Mouse (Mus musculus): ENCODE data around the gene Ankrd17.

Ankrd17 gene

DNA sequence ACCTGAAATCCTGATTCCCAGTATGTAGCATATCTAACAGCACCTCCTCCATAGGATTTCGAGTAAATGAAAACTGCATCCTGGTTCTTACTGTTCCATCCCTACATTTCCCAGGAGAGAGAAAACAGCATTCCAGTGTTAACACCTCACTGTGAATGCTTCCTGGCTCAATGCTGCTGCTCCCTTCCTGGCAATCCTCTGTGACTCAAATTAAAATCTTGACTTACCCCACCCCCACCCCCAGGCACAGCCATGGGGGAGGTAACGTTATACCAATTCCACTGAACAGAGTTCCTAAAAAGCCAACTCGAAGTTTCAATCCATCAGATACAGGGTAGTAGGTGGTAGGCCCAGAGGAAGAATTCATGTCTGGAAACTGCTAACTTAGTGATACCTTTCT, 143.4 kb downstream of the Ankrd17 start:
- no peak for DNase-seq (ENCODE audit: low spot score in 2 of 2)

DNA sequence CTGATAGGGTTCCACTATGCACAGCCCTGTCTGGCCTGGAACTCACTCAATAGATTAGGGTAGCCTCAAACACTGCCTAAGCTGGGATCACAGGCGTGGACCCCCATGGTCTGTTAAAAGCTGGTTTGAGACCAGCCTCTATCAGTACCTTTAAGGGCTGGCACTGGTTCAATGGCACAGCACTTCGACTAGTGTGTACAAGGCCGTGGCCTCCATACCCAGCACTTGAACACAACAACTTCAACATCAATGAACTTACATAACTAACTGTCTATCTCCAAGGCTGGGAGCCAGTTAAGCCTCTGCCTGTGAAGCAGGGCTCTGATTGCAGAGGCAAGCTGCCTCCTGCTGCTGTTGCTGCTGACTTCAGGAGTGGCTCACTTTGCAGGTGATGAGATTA, 148.6 kb downstream of the Ankrd17 start:
- DNase-seq (ENCODE audit: low spot score in 2 of 2): no peak

DNA sequence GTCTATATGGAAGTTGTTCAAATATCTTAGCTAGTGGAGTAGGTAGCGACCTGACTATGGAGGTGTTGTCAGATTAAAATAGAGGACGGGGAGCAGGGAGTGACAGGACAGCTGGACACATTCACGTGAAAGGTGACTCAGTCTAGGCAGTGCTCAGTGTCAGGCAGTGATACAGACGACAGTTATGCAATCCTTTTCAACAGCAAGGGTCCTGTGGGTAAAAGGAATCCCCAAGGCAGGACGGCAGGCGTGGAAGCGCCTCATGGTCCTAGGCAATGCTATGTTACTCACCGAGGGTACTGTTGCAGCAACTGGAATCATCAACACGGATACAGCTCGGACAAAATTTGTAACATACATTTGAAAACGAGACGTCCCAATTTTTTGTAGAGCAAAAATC, 149.2 kb downstream of the Ankrd17 start:
- no peak for DNase-seq (ENCODE audit: low spot score in 2 of 2)

DNA sequence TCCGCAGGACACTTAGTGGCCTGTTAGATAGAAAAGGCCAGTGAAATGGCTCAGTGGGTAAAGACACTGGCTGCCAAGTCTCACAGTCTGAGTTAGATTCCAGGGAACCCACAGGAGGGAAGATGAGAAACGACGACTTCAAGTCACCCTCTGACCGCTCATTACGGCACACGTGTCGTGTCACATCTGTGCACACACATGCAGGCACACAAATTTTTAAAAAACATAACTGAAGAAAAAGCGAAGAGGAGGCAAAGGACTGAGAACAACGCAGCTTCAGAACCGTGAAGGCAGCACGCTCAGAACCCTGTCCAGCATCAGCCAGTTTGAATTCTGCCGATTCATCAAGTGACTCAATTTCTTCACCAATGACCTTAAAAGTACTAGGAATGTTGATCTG, 153.0 kb downstream of the Ankrd17 start:
- no peak for DNase-seq (ENCODE audit: low spot score in 2 of 2)

DNA sequence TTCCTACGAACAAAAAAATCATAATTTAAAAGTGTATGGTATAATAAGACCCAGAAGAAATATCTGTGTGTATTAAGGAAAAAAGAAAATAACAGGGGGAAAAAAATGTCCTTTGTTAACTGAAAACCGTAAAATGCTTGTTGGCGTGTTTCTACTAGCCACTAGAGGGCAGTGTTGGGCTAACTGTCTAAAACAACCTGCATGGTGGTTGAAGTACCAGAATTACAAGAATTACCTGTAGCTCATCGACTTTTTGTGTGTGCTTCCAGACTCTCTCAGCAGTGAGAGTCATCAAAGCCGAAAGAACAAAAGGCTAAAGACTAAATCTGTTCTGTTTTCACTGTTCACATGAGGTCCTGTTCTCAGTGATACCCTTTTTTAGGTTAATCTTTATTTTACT, 163.2 kb downstream of the Ankrd17 start:
- DNase-seq (ENCODE audit: low spot score in 2 of 2): no peak

DNA sequence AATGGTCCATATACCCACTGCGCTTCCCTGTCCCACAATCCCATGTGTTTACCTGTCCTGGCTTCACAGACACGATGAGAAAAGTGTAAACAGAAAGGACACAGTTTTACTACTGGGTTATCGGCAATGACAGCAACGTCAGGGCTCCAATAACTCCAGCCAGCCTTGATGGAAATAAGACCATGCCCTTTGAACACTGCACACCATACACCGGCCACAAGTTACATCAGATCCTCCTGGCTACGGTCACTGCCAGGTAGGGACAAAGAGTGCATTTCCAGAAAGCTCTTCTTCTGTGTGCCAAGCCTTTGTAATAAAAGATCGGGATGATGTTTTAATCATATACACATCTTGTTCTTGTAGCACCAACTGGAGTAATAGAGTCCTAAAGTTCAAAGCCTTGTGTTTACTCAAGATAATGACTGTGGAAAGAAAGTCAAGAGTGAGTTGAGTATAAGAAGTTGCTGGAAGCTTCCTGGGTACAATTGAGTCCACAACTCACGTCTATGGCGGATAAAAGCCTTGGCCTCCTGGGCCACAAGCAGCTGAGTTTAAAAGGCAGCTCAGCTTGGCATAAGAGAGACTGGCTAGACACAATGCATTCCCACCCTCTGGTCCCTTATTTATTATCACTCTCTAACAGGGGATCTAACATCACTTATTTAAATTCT, 163.8 kb downstream of the Ankrd17 start:
- DNase-seq (ENCODE audit: low spot score in 2 of 2): no peak

DNA sequence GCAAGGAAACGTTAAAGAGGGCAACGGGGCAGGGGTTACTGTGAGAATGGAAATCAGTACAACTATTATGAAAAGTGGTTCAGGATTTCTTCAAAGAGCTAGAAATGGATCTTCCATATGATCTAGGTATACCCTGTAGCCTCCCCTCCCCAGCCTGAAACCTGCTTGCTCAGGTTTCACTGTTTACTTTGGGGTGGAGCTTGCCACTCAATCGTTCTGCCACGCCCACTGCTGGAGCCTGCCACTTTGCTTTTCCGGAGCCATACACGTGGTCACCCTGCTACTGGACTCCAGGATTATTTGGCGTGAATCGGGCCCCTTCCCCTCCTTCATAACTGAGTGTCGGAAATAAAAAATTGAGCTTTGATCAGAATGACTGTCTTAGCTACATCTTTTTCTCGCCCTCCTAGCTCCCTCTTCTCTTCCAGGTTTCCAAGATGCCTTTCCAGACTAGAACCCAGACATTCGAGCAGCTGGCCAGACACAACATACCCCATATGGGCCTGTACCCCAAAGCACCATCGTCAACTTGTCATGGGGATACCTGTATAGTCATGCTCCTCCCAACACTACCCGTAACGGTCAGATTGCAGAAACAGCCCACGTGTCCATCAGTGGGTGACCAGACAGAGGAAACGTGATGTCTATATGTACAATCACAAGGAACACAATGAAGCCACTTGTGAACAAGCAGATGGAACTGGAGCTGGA, 166.3 kb downstream of the Ankrd17 start:
- no peak for DNase-seq (ENCODE audit: low spot score in 2 of 2)

DNA sequence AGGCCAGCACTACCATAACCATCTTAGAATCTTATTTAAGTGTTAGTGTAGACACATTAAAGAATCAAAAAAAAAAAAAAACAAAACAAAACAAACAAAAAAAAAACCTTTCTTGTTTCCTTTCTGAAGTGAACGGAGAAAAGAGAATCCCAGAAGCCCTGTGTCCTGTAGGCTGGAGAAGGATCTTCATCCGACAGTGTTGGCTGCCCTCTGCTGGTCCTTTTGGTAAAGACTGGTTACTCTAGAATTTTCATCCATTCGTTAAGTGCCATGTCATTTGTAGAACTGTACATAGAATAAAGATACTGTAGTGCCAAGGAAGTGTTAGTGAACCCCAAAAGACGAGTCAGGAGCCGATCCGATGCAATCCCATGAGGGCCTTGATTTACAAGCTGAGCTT, 171.5 kb downstream of the Ankrd17 start:
- peak in 1 of 2 experiments; percentile 70 for DNase-seq (ENCODE audit: low spot score in 2 of 2)

DNA sequence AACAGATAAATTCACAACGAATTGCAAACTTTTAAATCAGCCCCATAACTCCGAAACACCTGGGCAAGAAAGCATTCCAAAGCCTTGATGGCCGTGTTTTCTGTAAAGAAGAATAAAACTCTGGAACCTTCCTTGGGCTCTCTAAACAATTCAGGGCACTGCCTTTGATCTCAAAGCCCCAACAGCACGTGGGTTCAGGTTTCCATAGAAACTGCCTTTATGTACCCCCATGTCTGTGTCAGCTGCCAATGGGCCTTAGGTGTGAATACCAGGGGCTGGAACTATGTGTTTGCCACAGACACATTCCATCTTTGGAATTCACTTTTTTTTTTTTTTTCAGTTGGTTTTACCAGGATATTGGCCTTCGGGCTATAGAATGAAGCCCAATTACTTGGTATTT, 183.6 kb downstream of the Ankrd17 start:
- no peak for DNase-seq (ENCODE audit: low spot score in 2 of 2)

DNA sequence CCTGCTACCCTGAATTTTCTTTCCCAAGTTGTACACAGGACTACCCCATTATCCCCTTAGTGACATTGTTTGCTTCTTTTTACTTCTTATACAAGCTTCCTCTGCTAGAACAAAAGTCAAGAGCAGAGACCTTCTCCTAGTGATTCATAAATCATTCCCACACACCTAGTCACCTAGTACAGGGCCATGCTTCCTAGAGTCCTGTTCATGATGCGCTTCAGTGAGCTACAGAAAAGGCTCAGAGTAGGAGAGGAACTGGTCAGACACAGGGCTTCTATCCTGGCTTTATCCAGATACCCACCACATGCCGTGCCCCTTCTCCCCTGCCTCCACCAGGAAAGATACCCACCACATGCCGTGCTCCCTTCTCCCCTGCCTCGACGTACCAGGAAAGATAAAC, 187.3 kb downstream of the Ankrd17 start:
- no peak for DNase-seq (ENCODE audit: low spot score in 2 of 2)

DNA sequence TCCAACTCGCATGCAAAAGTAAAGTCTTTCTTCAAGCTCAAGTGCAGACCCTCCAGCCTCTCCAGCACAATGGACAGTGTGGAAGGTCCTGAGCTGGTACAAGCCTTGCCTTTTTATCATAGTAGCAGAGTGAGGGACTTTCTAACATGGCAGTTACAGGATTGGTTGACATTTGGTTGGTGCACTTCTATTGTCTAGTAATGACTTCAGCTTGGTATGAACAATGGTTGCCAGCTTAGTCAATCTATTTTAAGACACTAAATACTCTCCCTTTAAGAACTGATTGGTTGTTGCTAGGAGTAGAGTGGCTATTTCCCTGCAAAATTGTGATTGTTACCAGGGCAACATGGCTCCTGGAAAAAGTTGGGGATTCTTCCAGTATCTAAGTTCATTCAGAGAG, 188.3 kb downstream of the Ankrd17 start:
- no peak for DNase-seq (ENCODE audit: low spot score in 2 of 2)
